Mouse (Mus musculus) urinary bladder, postnatal 14 days (tissue): ENCODE data around the gene Tra2b.
"Not testable (repeated sequence)": the region's sequence is repeated elsewhere in the genome, so short reads cannot be mapped to it uniquely, and the experiment has no call there.

Experiments
- DNase-seq: peaks from one replicate; pipeline ENCODE4 v3.0.0; 2021; ENCODE audit warnings: low spot score

Gene Tra2b

DNA sequence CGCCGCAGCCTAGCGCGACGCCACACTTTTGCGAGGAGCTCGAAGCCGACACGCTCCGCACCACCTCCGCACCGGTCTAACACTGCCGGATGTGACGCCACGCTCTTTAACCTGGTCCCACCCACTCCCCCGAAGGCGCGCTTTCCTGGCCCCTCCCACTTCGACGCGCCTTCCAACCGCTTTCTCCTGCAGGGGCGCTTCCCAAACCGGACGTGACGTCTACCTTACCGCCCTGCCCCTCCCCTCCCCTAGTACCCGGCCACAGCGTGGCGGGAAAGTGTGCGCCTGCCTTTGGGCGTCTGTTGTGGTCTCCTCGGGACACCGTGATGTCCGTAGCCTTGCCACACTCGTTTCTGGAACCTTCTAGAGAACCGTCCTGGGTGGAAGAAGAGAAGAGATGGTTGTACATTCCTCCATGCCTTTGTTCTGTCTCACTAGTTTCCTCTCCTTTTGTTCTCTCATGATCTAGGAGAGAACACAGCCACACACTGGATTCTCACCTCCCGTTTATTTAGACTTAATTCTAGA is at the start of gene Tra2b:
TSS of gene Tra2b (minus strand) at position 157 of the 528 bp plus-strand sequence.
- peak; percentile 97 for DNase-seq

DNA sequence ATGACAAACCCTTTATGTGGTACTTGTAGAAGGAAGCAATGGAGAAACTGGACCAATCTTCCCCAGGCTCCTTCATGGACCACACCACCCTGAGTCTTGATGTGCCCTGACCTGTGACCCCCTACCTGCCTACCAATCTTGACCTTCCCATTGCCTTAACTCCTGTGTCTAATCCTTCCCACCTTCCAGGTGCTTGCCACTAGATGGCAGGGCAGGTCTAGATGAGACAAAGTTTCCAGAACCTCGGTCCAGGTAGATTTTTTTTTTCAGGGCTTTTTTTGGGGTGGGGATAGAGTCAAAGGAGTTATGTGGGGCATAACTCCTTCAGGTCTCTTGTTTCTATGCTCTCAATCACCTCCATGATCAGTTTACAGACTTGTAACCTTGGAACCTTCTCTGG is 44.8 kb upstream of the Tra2b start:
- peak; percentile 43 for DNase-seq

DNA sequence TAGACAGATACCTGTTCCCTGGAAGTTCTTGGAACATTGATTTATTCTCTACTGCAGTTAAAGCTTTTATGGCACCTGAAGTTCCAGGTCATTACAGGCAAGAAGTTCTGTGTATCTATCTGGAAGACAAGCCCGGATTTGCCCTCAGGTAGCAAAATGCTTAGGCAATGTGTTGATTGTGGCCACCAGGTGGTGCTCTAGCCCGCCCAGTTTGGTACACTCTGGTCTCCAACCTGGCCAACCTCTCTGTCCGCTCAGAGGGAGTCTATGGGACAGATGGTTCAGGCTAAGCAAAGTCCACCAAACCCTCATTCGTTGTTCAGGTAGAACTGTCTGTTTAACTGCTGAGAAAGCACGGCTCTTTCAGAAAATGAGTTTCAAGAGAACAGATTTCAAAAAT is 36.8 kb upstream of the Tra2b start:
- DNase-seq = peak; percentile 83

DNA sequence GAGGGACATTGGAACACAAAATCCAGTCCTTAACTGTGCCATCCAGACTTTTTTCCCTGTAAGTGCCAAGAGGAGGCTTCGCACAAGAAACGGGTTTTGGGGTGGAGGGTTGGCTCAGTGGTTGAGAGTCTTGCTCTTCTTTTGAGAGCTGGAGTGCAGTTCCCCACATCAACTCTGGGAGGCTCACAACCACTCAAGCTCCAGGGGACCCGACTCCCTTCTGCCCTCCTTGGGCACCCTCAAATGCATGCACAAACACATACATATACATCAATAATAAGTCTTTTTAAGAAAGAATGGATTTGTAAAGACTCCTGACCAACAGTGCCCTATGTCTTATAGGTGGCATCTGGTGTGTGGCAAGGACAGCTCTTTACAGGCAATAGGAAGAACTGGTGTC is 35.6 kb upstream of the Tra2b start:
- no peak for DNase-seq

DNA sequence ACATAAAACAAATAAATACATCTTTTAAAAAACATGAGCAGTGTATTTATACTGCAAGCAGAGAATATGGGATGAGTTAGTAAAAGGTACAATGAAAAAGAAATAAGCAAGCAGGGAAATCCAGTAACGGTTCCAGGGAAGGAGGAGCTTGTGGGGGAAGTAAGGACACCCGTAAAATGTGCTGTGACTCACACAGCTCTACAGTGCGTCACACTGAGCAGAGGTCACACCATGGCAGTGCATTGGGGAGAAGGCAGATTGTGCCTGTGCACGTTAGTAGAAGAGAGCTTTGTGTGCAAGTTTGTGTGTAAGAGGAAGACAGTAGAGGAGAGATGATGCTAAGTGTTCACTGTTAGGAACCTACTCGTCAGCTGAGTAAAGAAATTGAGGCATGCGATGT is 31.1 kb upstream of the Tra2b start:
- no peak for DNase-seq

DNA sequence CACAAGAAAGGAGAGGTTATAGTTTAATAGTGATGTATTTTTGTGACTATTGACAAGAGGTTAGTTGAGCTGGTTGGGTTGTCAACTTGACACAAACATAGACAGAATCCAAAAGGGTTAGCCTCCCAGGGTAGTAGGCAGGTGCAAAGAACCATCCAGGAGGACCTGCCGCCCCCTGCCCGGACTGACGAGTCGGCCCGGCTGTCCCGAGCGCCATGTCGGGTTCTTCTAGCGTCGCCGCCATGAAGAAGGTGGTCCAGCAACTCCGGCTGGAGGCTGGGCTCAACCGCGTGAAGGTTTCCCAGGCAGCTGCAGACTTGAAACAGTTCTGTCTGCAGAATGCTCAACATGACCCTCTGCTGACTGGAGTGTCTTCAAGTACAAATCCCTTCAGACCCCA is 29.0 kb upstream of the Tra2b start:
- not testable (repeated sequence) for DNase-seq

DNA sequence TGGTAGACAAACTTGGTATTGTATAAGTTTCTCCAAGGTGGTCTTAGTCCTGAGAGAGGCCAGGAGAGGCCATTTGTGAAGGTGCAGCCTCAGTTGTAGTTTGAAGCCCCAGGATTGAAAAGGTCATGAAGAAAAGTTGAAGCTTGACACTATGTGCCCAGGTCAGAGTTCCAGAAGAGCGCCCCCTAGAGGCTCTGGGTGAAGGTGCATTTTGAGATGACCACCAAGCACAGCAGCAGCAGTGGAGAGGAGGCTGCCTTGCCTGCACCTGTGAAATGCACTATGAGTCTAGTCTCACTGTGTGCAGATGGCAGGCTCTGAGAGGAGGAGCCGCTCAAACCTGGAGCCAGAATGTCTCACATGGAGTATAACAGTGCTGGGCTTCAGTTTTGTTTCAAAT is 27.8 kb upstream of the Tra2b start:
- DNase-seq = no peak

DNA sequence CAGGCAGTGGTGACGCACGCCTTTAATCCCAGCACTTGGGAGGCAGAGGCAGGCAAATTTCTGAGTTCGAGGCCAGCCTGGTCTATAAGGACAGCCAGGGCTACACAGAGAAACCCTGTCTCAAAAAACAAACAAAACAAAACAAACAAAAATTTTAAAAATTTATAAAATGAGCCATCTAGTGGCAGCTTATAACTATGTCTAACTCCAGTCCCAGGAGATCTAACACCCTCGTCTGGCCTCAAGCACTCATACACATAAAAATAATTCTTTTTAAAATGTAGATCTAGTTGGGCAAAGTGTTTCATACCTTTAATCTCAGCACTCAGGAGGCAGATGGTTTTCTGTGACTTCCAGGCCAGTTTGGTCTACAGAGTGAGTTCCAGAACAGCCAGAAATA is 26.6 kb upstream of the Tra2b start:
- DNase-seq = no peak

DNA sequence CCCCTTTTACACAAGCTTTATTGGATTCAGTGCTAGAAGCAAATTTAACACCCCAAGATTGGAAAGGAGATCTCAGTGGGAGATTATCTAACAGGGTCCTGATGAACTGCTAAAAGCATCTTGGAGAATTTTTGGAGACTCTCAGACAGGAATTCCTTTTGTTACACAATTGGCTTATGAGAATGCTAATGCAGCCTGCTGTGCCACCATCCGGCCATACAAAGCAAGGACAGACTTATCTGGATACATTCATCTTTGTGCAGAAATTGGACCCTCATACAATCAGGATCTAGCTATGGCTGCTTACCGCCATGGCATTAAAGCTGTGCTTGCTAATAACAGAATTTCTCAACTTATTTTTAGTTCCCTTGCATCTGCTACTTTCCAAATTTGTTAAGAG is 23.8 kb upstream of the Tra2b start:
- DNase-seq = no peak

DNA sequence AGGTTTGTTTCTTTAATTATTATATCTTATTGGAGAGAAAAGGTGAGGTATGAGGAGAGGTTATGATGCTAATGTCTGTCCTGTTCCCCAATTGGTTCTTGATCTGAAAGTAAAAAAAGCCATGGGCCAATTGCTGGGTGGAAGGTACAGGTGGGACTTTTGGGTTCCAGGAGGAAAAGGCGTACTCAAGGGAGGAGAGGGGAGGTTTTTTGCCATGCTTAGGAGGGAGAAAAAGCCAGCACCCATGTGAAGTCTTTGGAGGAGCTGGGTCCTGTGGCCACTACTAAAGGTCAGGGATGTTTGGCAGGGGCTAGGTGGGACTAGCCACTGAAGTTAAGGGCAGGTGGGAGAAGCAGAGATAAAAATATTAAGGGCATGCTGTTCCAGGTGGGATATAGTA is 21.2 kb upstream of the Tra2b start:
- no peak for DNase-seq

DNA sequence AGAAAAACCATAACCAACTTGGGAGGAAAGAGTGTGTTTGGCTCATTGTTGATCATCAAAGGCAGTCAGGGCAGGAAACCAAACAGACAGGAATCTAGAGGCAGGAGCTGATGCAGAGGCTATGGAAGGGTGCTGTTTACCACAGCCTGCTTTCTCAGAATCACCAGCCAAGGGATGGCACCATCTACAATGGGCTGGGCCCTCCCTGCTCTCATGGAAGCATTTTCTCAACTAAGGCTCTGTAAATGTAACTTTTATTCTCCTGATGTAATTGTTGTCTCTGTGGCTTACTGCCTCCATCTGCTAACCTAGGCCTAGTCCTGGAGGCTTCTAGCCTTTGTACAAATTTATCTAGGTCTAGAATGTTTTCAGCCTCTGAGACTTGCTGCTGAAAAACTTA is 10.7 kb upstream of the Tra2b start:
- DNase-seq = no peak

DNA sequence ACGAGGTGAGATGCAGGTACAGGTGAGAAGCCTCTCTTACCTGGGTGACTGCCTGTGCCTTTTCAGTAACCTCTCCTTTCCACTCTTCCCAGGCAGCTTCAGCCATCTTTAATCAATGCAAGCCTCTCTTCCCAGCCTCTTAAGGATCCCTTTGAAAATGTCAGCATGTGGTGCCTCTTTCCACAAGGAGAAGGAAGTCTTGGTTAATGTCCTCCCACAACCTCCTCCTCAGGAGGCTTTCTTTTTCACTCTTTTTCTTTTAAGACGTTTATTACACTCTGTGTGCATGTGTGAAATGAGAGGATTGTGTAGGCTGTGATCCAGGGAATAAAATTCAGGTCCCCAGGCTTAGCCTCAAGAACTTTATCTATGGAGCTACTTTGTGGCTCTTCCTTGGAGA is 9.3 kb upstream of the Tra2b start:
- DNase-seq = no peak

DNA sequence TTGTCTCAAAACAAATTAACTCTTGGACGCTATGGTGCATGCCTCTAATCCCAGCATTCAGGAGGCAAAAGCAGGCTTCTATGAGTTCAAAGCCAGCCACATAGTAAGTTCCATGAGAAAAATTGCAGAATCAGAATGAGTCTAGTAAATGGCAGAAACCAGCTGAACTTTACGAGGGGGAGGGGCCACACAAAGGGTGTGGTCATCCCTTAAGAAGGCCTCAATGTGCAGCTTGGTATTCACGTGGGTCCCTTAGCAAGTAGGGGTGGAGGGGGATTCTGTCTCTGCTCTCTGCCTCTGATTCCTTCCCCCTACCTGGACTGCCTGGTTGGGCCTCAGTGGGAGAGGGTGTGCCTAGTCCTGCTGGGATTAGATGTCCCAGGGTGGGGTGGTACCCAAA is 4.7 kb upstream of the Tra2b start:
- no peak for DNase-seq

DNA sequence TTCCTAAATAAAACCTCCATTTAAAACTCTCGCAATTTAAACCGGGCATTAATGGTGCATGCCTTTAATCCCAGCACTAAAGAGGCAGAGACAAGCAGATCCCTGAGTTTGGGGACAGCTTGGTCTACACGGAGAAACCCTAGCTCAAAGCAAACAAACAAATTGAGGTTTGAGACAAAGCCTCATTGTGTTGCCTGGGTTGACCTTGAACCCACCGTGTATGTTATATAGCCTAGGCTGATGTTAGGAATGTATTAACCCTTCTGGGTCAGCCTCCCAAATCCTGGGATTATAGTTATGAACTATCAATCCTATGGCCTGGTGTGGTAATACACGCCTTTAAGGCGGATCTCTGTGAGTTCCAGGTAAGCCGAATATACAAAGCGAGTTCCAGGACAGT is 579 bp upstream of the Tra2b start:
- no peak for DNase-seq

DNA sequence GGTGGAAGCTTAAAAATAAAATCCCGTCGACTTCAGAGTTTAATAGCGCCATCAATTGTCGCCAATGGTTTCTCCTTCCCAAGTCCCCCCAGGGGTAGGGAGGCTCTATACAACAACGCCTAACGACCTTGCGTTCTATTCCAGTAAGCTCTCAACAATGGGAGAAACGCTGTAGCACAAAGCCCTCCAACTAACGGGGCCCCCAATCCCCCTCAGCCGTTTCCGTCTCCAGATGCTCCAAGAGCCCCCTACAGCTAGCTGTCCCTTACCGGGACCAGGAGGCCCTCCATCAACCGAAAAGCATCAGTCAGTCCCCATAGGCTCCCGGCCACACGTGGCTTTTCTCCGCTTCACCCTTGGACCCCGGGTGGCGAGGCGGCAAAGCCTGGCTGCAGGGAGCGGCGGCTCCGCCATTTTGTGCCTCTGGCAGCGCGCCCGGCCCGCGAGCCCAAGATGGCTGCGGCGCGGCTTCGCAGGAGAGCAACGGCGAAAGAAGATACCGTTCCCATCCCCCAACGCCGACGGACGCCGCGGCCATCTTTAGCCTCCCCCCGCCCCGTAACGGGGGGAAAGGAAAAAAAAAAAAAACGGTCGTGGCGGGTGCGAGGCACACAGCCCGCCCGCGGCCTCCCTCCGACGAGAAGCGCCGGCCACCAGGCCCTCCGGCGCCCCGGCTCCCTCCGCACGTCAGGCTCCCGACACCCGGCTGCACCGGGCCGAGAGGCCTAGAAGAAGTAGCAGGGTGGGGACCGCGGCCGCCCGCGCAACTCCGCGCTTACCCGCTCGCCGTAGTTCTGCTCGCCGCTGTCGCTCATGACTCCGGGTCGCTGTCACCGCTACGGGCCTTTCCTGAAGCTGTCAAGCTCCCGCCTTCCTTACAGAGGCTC is 600 bp downstream of the Tra2b start:
- peak; percentile 89 for DNase-seq

DNA sequence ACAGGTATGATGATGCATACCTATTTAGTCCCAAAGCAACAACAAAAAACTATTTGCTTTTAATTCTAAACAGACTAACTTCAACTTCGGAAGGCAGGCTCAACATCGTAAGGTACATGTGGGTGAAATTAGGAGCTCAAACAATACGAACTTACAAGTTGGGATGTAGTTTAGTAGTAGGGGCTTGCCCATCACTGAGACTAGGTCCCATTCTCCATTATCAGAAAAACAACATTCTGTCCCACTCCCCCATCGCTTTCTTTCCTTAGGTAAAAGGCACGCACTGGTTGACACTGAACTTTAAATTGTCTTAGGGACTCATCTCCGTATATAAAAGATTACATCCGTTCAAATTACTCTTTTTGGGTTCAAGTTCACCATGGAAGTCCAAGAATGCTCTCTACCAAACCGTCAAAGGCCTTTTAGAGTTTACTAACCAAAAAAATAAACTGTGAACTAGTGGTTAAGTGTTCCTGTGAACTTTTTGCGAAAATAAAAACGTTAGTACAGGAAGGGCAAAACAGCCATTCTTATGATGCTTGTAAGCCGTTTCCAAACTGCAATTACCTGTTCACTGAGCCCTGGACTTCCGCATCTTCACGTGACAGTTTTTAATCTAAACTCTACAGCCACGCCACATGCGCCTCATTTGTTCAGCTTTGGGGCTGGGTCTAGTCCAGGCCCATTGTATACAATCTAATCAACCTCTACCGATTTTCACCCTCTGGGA is 1.4 kb downstream of the Tra2b start:
- DNase-seq = peak; percentile 40

DNA sequence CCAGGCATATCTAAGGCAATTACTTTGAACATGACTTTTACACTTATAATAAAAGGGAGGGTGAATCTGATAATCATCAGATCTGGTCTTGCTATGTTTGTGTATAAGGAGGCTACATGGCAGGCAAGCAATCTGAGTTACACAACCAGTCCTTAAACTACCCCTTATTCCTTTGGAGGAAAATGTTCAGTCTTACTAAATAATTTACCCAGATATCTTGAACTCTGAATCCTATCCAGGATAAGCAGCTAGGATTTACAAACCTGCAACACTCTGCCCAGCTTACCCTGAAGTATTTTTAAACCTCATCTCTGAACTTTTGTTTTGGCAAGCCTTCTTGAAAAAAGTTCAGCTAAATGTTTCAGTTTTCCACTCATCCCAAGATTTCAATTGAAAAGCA is 2.7 kb downstream of the Tra2b start:
- DNase-seq = no peak

DNA sequence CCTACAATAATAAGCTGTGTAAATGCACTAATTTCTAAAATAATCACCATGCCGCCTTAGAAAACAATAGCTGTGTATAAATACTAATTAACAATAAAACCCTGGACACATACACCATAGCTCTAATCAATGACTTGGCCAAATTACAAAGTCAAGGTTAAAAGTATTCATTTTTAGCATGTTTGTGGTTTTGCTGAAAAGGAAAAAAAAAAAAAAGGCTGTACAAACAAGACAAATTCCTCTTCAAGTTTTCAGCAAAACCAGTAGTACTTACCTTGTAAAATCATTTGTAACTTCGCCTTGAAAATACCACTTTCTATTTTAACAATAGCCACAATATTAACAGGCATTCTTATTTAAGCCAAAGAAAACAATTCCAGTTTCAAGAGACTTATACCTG is 4.2 kb downstream of the Tra2b start:
- DNase-seq = no peak

DNA sequence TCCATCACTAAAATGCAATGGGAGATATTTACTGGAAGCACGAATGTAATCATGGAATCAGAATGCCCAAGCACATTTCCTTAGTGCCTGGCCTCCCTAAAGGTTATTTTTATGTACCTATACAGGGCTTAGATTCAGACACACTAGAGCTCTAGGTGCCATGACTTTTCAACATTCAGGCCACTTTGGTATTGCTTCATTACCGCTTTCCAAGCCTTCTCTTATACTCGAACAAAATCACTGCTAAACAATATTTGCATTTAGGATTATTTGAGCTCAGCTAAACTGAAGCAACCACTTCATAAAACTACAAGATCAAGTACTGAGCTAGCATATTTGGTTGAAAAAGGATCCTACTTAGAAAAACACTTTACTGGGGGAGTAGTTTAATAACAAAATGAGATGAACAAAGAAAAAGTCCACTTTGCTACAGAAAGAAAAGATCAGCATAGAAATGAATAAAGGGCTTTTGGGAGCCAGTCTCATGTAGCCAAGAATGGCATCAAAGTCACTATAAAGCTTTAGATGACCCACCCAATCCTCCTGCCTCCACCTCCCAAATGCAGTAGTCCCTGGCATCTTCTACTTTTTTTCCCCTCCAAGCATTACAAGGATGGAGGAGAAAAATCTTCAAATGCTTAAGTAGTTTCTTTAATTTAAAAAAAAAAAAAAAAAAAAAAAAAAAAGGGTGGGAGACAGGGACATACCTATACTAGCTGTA is 5.2 kb downstream of the Tra2b start:
- no peak for DNase-seq

DNA sequence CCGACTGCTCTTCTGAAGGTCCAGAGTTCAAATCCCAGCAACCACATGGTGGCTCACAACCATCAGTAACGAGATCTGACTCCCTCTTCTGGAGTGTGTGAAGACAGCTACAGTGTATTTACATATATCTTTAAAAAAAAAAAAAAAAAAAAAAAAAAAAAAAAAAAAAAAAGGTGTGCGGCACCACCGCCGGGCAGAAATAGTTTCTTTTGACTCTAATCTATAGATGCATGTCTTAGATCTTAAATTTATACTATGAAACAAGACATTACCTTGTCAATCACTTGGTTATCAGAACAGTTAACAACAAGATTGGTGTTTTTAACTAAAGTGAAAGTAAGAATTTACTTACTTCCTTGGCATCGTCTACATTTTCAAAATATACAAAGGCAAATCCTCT is 13.6 kb downstream of the Tra2b start:
- DNase-seq = not testable (repeated sequence)

DNA sequence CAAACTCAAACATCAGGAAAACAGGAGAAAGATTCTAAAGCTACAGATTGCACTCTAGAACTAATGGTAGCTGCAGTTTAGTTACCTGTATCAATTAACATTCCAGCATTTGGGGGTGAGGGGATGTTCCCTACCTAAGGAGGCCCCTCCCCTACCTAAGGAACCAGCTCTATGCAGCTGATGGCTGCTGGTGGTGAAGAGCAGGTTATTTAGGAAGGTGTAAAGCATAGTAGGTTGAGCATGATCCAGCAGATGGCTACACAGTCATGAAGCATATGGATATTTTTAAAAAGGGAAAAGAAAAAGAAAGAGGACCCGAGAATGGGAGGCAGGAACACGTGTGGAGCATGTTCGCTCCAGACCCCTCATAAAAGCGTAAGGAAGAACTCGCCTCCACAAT is 15.5 kb downstream of the Tra2b start:
- DNase-seq = no peak

DNA sequence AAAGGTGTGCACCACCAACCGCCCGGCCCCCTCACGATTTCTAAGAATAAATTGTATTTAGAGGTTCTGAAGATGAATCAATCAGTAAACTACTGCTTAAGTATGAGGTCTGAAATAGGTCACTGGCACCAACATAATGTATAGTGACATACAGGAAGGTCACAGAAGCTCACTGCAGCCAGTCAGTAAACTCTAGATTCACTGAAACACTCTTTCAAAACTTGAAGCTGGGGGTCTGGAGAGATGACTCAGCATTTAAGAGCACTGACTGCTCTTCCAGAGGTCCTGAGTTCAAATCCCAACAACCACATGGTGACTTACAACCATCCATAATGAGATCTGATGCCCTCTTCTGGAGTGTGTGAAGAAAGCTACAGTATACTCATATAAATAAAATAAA is 16.1 kb downstream of the Tra2b start:
- DNase-seq = no peak
